Mouse (Mus musculus): ENCODE data around the gene Ing4. TPM values are rescaled to one million over a fixed set of nuclear protein-coding genes. Genes with fewer than 3 reads are reported as not detected.

Ing4 gene
- 77.2 to 90.6 TPM (median 81.6 TPM) in 4 replicates for total RNA-seq (2023)

DNA sequence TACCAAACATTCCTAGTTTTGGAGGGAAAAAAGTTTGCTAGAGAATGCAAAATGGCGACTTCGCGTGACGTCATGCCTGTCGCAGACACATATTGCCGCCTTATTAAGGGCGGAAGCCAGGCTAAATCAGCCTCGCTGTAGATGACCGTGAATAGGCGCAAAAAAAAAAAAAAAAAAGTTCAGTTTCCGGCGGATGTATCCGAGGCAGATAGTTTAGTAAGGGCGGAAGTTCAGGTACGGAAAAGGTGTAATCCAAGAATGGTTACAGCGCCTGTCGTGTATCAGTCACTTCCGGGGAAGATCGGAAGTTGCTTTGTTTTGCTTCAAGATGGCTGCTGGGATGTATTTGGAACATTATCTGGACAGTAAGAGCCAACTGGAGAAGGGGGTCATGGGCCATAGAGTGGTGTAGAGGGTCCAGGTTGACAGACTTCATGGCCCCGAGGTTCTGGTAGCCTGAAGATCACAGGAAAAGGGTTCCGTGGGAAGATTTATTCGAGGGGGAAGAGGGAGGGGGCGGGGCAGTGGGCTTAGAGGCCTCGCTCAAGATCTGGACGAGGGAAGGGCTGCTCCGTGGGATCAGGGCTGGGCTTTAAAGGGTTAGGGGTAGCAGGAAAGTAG lies at the start of gene Ing4:
Gene Ing4 (plus strand): TSS at position 228 of the 621 bp plus-strand sequence.

DNA sequence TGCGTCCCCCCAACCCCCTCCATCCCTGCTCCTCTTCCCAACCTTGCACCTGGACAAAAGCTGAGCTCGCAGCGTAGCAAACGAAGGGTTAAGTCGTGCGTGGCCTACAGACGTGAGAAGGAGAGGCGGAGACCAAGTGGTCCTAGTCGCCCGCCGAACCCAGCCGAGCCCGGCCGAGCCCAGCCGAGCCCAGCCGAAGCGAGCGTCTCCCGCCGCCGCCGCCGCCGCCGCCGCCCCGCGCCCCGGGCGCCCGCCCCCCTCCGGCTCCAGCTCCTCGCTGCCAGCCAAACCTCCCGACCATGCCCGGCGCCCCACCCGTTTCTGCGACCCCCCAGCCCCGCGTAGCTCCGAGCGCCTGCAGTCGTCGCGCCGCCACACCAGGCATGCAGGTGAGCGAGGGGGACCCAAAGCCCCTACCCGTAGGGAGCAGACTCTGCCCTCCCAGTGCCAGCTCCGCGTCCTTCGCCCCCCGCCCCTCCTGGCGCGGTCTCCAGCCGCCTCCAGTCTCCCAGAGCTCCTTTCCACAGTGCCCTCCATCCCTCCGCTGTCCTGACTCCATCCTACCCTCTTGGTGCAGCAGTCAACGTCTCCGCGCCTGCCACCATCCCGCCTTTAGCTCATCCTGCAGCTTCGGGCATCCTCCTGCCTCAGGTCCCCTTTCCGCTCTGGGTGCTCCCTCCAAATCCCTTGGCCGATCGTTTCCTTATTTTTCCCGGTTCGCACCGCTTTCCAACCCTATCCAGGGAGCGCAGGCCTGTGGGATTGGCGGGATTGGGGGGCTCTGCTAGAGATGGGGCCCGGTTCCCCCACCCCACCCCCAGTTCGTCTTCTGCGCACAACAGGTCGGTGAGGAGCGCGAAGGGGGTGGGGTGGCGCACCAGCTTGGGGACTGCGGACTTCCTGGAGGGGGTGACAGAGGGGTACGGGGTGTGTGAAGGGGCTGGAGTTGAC lies 42.7 kb upstream of the Ing4 start, which contains the start of gene Pianp:
Gene Pianp (plus strand): TSS at position 144 of the 951 bp plus-strand sequence.

DNA sequence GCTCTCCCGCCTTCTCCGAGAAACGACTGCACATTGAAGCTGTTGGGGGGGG lies 30.6 kb upstream of the Ing4 start, which contains the start of gene Zfp384:
Gene Zfp384 (plus strand): TSS at position 17 of the 52 bp plus-strand sequence.

DNA sequence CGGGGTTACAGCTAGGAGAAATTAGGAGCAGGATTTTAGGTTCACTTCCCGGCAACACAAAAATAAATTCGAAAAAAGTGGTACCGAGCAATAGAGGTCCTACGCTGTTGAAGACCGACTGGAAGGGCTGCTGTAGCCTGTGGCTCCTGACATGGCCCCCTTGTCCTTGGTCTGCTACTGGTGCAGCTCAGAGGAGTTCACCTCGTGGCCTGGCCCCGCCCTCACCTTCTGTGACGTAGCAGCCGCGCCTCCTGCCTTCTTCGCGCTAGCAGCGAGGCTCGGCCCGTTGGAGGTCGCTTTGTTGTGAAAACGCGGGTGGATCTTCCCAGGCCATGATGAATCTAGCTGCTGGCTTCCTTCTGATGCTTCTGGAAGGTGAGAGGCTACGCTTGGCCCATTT lies 10.1 kb downstream of the Ing4 start, which contains the start of gene Acrbp:
Gene Acrbp (plus strand): TSS at position 12 of the 400 bp plus-strand sequence.

DNA sequence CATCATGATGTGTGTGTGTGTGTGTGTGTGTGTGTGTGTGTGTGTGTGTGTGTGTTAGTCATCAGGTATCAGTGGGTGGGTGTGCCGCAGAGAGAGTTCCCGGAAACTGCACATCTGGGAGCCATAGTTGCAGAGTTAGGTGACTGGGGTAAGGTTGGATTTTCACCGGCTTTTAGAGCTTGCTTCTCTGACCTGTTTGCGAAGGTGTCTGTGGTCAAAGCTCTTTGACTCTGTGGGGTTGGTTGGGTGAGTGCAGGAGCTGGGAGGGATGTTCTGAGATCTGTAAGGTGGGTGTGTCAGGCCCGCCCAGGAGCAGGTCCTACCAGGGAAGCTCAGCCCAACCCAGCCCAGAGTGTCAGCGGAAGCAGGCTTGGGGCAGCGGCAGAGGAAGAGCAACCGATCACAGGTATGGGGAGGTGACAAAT lies 28.0 kb downstream of the Ing4 start, which contains the start of gene Lpar5:
Gene Lpar5 (plus strand): TSS at position 350 of the 425 bp plus-strand sequence.

DNA sequence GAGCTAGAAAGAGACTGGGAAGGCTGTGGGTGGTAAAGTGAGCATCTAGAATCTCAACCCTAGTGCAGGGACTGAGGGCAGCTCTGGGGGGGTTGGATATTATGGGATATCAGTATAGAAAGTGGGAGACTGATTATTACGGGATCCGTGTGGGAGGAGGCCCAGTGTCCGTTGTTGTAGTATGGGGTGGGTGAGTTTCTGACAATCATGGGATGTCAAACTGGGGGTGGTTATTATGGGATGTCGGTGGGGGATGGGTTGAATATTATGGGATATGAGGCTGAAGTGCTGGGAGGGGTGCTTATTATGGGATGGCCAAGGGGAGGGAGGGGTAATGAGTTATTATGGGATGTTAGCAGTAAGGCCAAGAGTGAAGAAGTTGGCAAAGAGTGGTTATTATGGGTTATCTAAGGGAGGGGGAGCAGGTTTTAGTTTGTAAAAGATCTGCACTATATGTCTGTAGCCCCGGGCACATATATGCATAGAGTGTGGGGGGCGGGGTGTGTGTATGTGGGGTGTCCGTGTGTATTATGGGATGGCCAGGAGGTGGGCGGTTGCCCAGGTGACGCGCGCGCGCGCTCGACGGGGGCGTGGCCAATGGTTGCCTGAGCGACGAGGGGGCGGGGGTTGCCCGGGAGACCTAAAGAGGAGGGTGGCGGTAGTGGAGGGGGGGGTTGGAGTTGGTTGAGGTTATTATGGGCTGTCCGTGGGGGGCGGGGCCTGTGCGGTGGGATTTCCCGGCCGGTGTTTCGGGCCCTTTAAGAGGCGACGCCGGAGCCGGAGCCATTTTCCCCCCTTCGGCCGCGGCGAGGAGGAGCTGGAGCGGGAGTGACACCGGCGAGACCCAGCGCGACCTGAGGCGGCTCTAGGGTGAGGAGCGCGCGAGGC lies 56.1 kb downstream of the Ing4 start, which contains the start of gene Chd4:
Gene Chd4 (plus strand): TSS at position 591 of the 888 bp plus-strand sequence.

Other genes starting within 250 kb of the Ing4 start
- 6.7 to 7.2 TPM (median 6.9 TPM) in 4 replicates for gene Spsb2, start 231.1 kb upstream of the Ing4 start, total RNA-seq (2023)
- gene Tpi1, start 225.5 kb upstream of the Ing4 start, total RNA-seq (2023): 52.3 to 60.9 TPM (median 55.2 TPM) in 4 replicates
- 76.6 to 80.7 TPM (median 78.4 TPM) in 4 replicates for gene Usp5, start 210.3 kb upstream of the Ing4 start, total RNA-seq (2023)
- gene Cdca3, start 210.2 kb upstream of the Ing4 start, total RNA-seq (2023): 1.0 to 3.3 TPM (median 1.9 TPM) in 4 replicates
- not detected in 4 replicates for gene Gnb3, start 199.5 kb upstream of the Ing4 start, total RNA-seq (2023)
- not detected in 4 replicates for gene P3h3, start 182.0 kb upstream of the Ing4 start, total RNA-seq (2023)
- 0.36 to 1.1 TPM (median 0.58 TPM) in 4 replicates for gene Gpr162, start 175.8 kb upstream of the Ing4 start, total RNA-seq (2023)
- 0.63 to 1.4 TPM (median 1.1 TPM) in 4 replicates for gene Cd4, start 151.5 kb upstream of the Ing4 start, total RNA-seq (2023)
- 0.29 to 0.66 TPM (median 0.52 TPM) in 4 replicates for gene Lag3, start 128.1 kb upstream of the Ing4 start, total RNA-seq (2023)
- 43.8 to 58.5 TPM (median 52.8 TPM) in 4 replicates for gene Ptms, start 119.7 kb upstream of the Ing4 start, total RNA-seq (2023)
- 93.4 to 104 TPM (median 97.7 TPM) in 4 replicates for gene Mlf2, start 108.4 kb upstream of the Ing4 start, total RNA-seq (2023)
- 42.7 to 58.0 TPM (median 49.0 TPM) in 4 replicates for gene Cops7a, start 74.2 kb upstream of the Ing4 start, total RNA-seq (2023)
- gene Pianp, start 43.1 kb upstream of the Ing4 start, total RNA-seq (2023): 1.0 to 4.5 TPM in 2 of 4 replicates, not detected in the others
- gene Zfp384, start 30.6 kb upstream of the Ing4 start, total RNA-seq (2023): 94.5 to 101 TPM (median 96.3 TPM) in 4 replicates
- gene Acrbp, start 9.9 kb downstream of the Ing4 start, total RNA-seq (2023): 11.0 to 13.7 TPM (median 11.4 TPM) in 4 replicates
- gene Lpar5, start 28.2 kb downstream of the Ing4 start, total RNA-seq (2023): 13.3 to 16.6 TPM (median 16.0 TPM) in 4 replicates
- 351 to 392 TPM (median 375 TPM) in 4 replicates for gene Chd4, start 56.2 kb downstream of the Ing4 start, total RNA-seq (2023)
- gene Nop2, start 92.1 kb downstream of the Ing4 start, total RNA-seq (2023): 34.6 to 42.1 TPM (median 38.3 TPM) in 4 replicates
- 42.9 to 47.2 TPM (median 44.7 TPM) in 4 replicates for gene Iffo1, start 105.5 kb downstream of the Ing4 start, total RNA-seq (2023)
- 392 to 444 TPM (median 437 TPM) in 4 replicates for gene Gapdh, start 126.7 kb downstream of the Ing4 start, total RNA-seq (2023)
- gene Ncapd2, start 151.9 kb downstream of the Ing4 start, total RNA-seq (2023): 38.6 to 46.4 TPM (median 44.2 TPM) in 4 replicates
- gene Mrpl51, start 152.0 kb downstream of the Ing4 start, total RNA-seq (2023): 31.0 to 37.3 TPM (median 34.3 TPM) in 4 replicates
- 52.5 to 69.2 TPM (median 57.3 TPM) in 4 replicates for gene Vamp1, start 175.8 kb downstream of the Ing4 start, total RNA-seq (2023)
- gene Tapbpl, start 192.1 kb downstream of the Ing4 start, total RNA-seq (2023): 24.7 to 26.0 TPM (median 25.6 TPM) in 4 replicates
- gene Cd27, start 197.2 kb downstream of the Ing4 start, total RNA-seq (2023): 0.63 to 3.4 TPM (median 2.1 TPM) in 4 replicates
- not detected in 4 replicates for gene Tuba3a, start 246.3 kb downstream of the Ing4 start, total RNA-seq (2023)